Mouse (Mus musculus) cerebellum, adult 11-12 months (tissue): ENCODE data around the gene C1galt1.

Experiments
- DNase-seq: peaks from one replicate; pipeline ENCODE4 v3.0.0; 2022

Gene C1galt1

DNA sequence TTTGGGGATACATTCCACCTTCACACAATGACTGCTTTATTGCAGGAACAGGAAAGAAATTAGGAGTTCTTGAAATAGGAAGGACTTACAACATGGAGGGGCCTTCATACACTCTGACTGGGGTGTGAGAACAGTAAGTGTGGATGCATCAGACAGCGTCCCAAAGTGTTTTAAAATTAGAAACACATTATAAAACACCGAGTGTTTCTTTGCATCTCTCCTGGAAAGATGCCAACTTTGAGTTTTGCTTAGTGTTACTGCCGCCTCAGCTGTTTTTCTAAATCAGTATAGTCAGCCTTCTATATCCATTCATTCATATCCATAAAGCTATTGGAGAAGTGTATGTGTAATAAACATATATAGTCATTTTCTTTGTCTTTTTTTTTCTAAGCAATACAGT lies 16.4 kb downstream of the C1galt1 start:
- DNase-seq, result no peak

DNA sequence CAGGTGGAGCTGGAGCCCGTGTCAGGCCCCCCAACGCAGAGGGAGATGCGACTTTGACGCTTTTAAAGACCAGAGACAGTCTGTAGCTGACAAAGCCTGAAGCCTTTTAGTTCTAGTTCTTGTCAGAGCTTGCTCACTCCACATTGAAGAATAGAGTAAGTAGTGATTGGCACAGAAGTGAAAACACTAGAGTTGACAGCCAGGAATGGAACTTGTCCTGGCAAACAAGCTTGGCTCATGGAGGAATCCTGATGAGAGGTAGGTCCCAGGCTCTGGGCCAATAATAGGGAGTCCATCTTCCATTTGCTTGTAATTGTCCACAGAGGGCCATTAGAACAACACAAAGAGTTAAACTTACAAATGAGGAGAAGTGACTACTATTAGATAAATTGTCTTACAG lies 18.7 kb downstream of the C1galt1 start:
- no peak for DNase-seq

GRCm38 (mm10) chr6:7876836-7877235 lies 32.2 kb downstream of the C1galt1 start:
- no peak for DNase-seq

- no peak for DNase-seq
These were observed 37.0 kb downstream of the C1galt1 start for GRCm38 (mm10) chr6:7881595-7882128.

GRCm38 (mm10) chr6:7882520-7882919 lies 37.9 kb downstream of the C1galt1 start:
- DNase-seq, result no peak

DNA sequence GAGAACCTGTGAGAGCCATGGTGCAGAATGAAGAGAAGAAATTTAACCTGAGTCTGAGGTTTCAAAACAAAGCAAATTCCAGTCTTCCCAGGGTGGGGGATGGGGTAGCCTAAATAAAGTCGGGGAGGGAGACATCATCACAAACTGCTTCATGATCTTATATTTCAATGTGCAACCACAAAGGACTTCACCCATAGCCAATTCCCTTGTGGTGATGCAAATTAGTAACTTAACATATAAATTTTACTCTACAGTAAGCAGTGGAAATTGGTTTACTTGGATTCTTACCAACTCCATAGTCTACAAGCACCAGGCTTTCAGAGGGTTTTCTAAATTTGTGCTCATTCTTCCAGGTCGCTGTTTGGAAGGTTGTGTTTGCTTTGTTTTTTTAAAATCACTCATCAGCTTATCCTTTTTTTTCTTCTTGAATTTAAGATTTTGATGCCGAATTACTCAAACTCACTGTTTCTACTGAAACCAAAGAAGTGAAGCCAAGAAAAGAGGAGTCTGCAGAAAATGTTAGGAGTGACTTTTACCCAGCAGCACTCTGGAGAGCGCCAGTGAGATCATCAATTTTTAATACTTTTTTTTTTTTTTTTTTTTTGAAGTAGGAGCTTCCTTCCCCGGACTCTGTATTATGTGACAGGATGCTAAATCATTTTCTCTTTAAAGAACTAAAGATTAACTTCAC lies 41.5 kb downstream of the C1galt1 start:
- DNase-seq, result no peak

DNA sequence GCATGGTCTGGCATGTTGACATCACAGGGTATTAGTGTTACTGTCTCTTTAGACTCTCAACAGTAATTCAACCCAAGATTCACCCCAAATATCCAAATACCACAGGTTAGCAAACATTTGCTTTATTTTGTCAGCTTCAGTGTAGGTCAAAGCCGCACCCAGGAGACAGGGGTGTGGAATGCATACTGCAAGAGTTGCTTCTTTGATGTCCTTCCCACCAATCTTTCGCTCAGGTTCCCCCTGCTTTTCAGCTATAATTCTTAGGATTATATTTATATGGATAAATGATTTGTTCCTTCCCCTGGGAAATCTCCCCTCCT lies 42.0 kb downstream of the C1galt1 start:
- no peak for DNase-seq

DNA sequence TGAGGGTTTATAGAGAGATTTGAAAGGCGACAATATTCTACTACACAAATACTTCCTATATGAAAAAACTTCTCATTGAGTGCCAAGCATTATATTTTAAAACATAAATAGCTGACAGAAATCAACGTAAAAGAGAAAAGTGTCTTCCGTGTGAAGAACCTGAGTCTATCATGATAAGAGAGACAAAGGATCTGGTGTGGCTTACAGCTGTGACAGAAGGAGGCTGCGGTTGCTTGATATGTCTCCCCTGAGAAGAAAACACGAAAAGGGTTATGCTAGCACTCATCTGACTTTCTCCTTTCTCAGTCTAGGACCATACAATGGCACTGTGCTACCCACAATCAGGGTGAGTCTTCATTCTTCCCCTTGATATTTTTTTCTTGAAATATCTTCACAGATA lies 51.7 kb downstream of the C1galt1 start:
- DNase-seq, result no peak

- DNase-seq, result no peak
These were observed 67.4 kb downstream of the C1galt1 start for GRCm38 (mm10) chr6:7912015-7912414.
